Mouse (Mus musculus): ENCODE measurements around the gene Cyp2d34. TPM values are rescaled to one million over a fixed set of nuclear protein-coding genes. Genes with fewer than 3 reads are reported as not detected.

Cyp2d34 gene
- polyA plus RNA-seq, 1 experiment, result not detected

DNA sequence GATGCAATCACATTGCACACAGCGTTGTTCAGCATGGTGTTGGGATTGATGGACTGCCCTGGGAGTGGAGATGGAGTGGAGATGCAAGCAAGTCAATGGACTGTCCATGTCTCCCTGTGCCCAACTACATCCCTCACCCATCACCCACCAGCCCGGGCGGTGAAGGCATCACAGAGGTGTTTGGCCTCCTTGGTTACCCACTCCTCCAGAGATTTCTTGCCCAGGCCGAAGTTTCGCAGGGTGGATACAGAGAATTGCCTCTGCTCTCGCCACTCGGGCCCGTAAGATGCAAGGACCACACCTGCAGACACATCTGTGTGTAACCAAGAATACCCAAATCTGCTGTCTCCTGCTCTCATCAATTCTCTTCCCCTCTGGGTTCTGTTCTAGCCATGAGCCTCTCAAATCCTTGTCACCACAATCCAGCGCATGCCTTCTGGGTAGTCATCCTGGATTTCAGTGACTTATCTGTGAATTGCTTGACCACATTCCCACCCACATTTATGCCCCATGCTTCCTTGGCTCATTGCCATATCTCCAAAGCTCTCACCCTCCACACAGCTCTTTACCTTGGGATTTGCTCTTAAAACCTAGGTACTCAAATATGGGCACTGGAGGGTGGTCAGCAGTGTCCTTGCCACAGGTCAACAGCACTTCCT lies 2.3 kb downstream of the Cyp2d34 start:
- TF ChIP-seq CTCF (IDR thresholded peaks at IDR 0.05; ENCODE audit: borderline replicate concordance, extremely low read depth, insufficient read depth, insufficient read length) (no peak), POLR2A (IDR thresholded peaks at IDR 0.05; ENCODE audit: borderline replicate concordance, extremely low read depth, insufficient read depth, insufficient read length, poor library complexity, severe bottlenecking) (no peak)
- DNase-seq (ENCODE audit: low read depth), result no peak

DNA sequence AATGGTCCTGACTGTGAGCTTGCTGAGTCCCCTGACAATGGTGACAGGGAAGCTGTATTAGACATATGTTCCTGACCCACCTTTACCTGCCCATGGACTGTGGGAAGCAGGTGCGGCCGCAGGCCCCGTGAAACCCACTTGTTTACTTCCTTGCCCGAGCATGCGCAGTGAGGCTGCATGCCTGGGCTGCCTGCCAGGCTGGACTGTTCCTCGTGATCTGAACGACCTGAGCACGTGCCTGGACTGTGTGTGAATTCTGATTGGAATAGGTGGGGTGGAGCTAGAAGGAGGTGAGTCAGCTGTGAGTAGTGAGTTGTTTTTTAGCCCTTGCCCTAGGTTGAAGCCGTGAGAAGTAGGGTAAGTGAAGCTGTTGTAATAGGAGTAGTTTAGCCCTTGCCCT lies 38.1 kb downstream of the Cyp2d34 start:
- DNase-seq (ENCODE audit: low read depth), result no peak
- TF ChIP-seq POLR2A (IDR thresholded peaks at IDR 0.05; ENCODE audit: borderline replicate concordance, extremely low read depth, insufficient read depth, insufficient read length, poor library complexity, severe bottlenecking) (no peak), CTCF (IDR thresholded peaks at IDR 0.05; ENCODE audit: borderline replicate concordance, extremely low read depth, insufficient read depth, insufficient read length) (no peak)

DNA sequence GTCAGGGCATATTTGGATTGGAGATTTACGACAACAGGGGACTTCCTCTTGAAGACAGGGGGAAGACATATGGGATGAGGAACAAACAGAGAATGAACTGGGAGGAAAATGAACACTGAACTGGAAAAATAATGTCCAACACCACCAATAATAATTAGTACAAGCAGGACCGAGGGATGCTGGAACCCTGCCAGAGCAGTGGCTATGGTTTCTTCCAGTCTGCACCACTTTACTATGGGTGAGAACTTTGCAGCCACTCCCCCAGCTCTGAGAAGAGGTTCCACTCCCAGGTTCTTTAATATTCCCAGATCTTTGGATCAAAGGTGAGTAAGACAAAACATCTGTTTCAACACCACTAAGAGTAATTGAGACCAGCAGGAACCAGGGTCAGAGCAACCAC lies 41.7 kb downstream of the Cyp2d34 start:
- no peak for DNase-seq (ENCODE audit: low read depth)
- TF ChIP-seq POLR2A (IDR thresholded peaks at IDR 0.05; ENCODE audit: borderline replicate concordance, extremely low read depth, insufficient read depth, insufficient read length, poor library complexity, severe bottlenecking) (no peak), CTCF (IDR thresholded peaks at IDR 0.05; ENCODE audit: borderline replicate concordance, extremely low read depth, insufficient read depth, insufficient read length) (no peak)

DNA sequence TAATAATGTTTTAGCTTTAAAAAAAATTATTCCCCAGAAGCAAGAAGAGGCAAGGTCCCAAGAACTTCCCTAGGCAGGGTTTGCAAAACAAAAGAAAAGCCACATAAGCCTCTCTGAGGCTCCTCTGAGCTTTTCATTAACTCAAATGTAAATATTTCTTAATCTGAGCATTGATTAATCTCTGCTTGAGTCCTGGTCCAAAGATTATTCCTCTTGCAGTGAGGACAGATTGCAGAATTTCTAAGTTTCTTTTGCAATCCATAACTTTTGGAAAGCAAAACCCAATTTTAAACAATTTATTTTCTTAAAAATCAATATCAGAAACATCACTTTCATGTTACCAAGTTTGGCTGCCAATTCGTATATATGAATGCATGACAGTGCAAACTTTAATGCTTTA lies 47.9 kb downstream of the Cyp2d34 start:
- TF ChIP-seq POLR2A (IDR thresholded peaks at IDR 0.05; ENCODE audit: borderline replicate concordance, extremely low read depth, insufficient read depth, insufficient read length, poor library complexity, severe bottlenecking), result no peak
- no peak for TF ChIP-seq CTCF (IDR thresholded peaks at IDR 0.05; ENCODE audit: borderline replicate concordance, extremely low read depth, insufficient read depth, insufficient read length)
- DNase-seq (ENCODE audit: low read depth), result no peak

Other genes starting within 250 kb of the Cyp2d34 start
- 5.4 and 5.8 TPM in 2 replicates for gene Cyp2d22, start 240.7 kb downstream of the Cyp2d34 start, polyA plus RNA-seq (2012; rRNA removed)
- not detected in 2 replicates for gene Cyp2d11, start 226.9 kb downstream of the Cyp2d34 start, polyA plus RNA-seq (2012; rRNA removed)
- gene Cyp2d10, start 213.8 kb downstream of the Cyp2d34 start, polyA plus RNA-seq (2012; rRNA removed), result not detected in 2 replicates
- gene Cyp2d9, start 187.5 kb downstream of the Cyp2d34 start, polyA plus RNA-seq (2012; rRNA removed), result not detected in 2 replicates
- not detected in 2 replicates for gene Cyp2d12, start 65.9 kb downstream of the Cyp2d34 start, polyA plus RNA-seq (2012; rRNA removed)
- gene Cyp2d40, start 143.2 kb upstream of the Cyp2d34 start, polyA plus RNA-seq (2012; rRNA removed), result 0.05 and 0.16 TPM in 2 replicates
- gene Cyp2d26, start 173.3 kb upstream of the Cyp2d34 start, polyA plus RNA-seq (2012; rRNA removed), result 0.12 and 0.16 TPM in 2 replicates

Data from brain, embryonic 14.5 days (tissue).